Mouse (Mus musculus) heart, postnatal 0 days (tissue): ENCODE data around the gene Ggt7. TPM values are rescaled to one million over a fixed set of nuclear protein-coding genes. Genes with fewer than 3 reads are reported as not detected.
"Not testable (repeated sequence)": the region's sequence is repeated elsewhere in the genome, so short reads cannot be mapped to it uniquely, and the experiment has no call there.

Source experiments
- ATAC-seq: fragments of 200-750 bp; cut with Nextera tagmentation; 2 replicates; pipeline ENCODE4 v1.8.0; 2017; ENCODE audit warnings: low read depth, moderate number of reproducible peaks, moderate library complexity; ENCODE audit not compliant: insufficient read depth
- DNase-seq: peaks from one replicate; pipeline ENCODE4 v3.0.0-alpha.2; 2016; ENCODE audit warnings: low spot score
- H3K27ac ChIP-seq: fragments of 300-500 bp; sonication (generic); 2 replicates; pipeline ENCODE4 v1.5.1; 2014; ENCODE audit warnings: low read depth, mild to moderate bottlenecking
- H3K27me3 ChIP-seq: fragments of 300-500 bp; sonication (generic); 2 replicates; pipeline ENCODE4 v1.6.1; 2014; ENCODE audit warnings: low read length, mixed read lengths; ENCODE audit not compliant: control insufficient read depth, insufficient read depth
- H3K36me3 ChIP-seq: fragments of 300-500 bp; sonication (generic); replicated peaks from 2 replicates; pipeline ENCODE4 v1.6.1; 2014; ENCODE audit warnings: low read length, mixed read lengths; ENCODE audit not compliant: control insufficient read depth, insufficient read depth
- H3K4me1 ChIP-seq: fragments of 300-500 bp; sonication (generic); 2 replicates; pipeline ENCODE4 v1.6.1; 2014; ENCODE audit warnings: antibody characterized with exemption; ENCODE audit not compliant: control insufficient read depth, insufficient read depth
- H3K4me2 ChIP-seq: fragments of 300-500 bp; sonication (generic); 2 replicates; pipeline ENCODE4 v1.6.1; 2014; ENCODE audit warnings: low read depth, mild to moderate bottlenecking, low read length, moderate library complexity
- H3K4me3 ChIP-seq: fragments of 300-500 bp; sonication (generic); 2 replicates; pipeline ENCODE4 v1.5.1; 2014; ENCODE audit warnings: low read depth, low read length
- H3K9ac ChIP-seq: fragments of 300-500 bp; sonication (generic); replicated peaks from 2 replicates; pipeline ENCODE4 v1.6.1; 2014; ENCODE audit warnings: low read depth, low read length, mixed read lengths
- H3K9me3 ChIP-seq: fragments of 300-500 bp; sonication (generic); replicated peaks from 2 replicates; pipeline ENCODE4 v1.6.1; 2016; ENCODE audit warnings: low read length; ENCODE audit not compliant: control insufficient read depth
- CTCF ChIP-seq: IDR thresholded peaks from 2 replicates; pipeline ENCODE4 v1.5.1; 2016; ENCODE audit warnings: antibody characterized with exemption, control low read depth, low read depth
- EP300 ChIP-seq: IDR thresholded peaks from 2 replicates; pipeline ENCODE4 v1.6.1; 2016; ENCODE audit warnings: antibody characterized with exemption, low read depth
- WGBS: fragments of 180-500 bp; shearing (Covaris S2); extraction: QIAGEN DNeasy Blood & Tissue Kit; methylation state at CpG from one replicate; pipeline ENCODE4 v1.1.7; 2014; 5-methylcytosine and 5-hydroxymethylcytosine counted together
- polyA plus RNA-seq: library from polyadenylated mRNA; unstranded; fragments of >200 nt; fragmentation: Nextera tagmentation; extraction: Ambion mirVana; gene quantifications from 2 replicates; pipeline ENCODE4 v1.2.1, GENCODE M21; 2015
- total RNA-seq: library from RNA; depleted of rRNA; stranded (reverse); fragments of >200 nt; gene quantifications from 2 replicates; pipeline ENCODE4 v1.2.3, GENCODE M21; 2014; ENCODE audit warnings: low replicate concordance

The Ggt7 gene
- total and polyA plus RNA-seq, 2 experiments from 2014 or later = 0.98 to 4.7 TPM

GRCm38 (mm10) chr2:155552949-155553354, 34.9 kb upstream of the Ggt7 start:
- 0 out of 2 replicates have a peak, but pooled peaks cover 3% of the 10 kb centered on the region for H3K4me1 ChIP-seq
- no peak overlapping the region for H3K4me2 ChIP-seq
- peak overlapping the region; percentile 55; the same call in 1 of the 2 replicates for H3K27ac ChIP-seq
- H3K9me3 ChIP-seq = no peaks in the 10 kb centered on the region
- H3K27me3 ChIP-seq = no peaks in the 10 kb centered on the region
- ATAC-seq (no peak), DNase-seq (no peak)
- TF ChIP-seq EP300 = no peak
- TF ChIP-seq CTCF = no peak
- no peak overlapping the region for H3K4me3 ChIP-seq
- H3K36me3 ChIP-seq = 0 out of 2 replicates have a peak, but pooled peaks cover 4% of the 10 kb centered on the region
- no peak overlapping the region for H3K9ac ChIP-seq

DNA sequence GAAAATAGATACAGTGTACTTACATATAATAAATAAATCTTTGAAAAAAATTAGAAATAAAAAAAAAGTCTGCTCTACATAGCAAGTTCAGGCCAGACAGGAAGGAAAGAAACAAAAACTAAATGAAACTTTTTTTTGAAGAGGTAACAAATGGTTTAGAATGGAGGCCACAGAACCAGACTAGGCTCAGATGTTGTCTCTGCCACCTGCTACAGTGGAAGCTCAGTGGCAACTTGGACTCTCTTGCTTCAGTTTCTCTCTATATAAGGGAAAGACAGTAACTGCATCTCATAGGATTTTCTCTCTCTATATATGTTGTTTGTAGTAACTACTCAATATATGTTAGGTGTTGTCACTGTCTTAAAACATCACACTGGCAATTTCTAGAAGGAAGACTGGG, 34.3 kb upstream of the Ggt7 start:
- no peak overlapping the region for H3K4me2 ChIP-seq
- TF ChIP-seq CTCF (no peak), EP300 (no peak)

GRCm38 (mm10) chr2:155546955-155547354, 28.9 kb upstream of the Ggt7 start:
- Histone ChIP-seq H3K4me1 (peaks cover 8% of the 10 kb centered on the region; the same call in 1 of the 2 replicates), H3K4me2 (no peak overlapping the region), H3K9me3 (no peaks in the 10 kb centered on the region), H3K36me3 (no peaks in the 10 kb centered on the region), H3K27ac (no peak overlapping the region), H3K27me3 (no peaks in the 10 kb centered on the region), H3K4me3 (no peak overlapping the region), H3K9ac (no peak overlapping the region)
- TF ChIP-seq CTCF (no peak), EP300 (no peak)
- DNase-seq = no peak
- WGBS = 80% methylated on average over 1 of the region's 1 CpGs
- ATAC-seq = no peak

More for the DNA sequence above, 34.3 kb upstream of the Ggt7 start:
- Histone ChIP-seq H3K4me3 (no peak overlapping the region), H3K27ac (no peak overlapping the region; the same call in 1 of the 2 replicates), H3K9me3 (no peaks in the 10 kb centered on the region), H3K36me3 (0 out of 2 replicates have a peak, but pooled peaks cover 4% of the 10 kb centered on the region), H3K4me1 (0 out of 2 replicates have a peak, but pooled peaks cover 4% of the 10 kb centered on the region), H3K9ac (no peak overlapping the region), H3K27me3 (no peaks in the 10 kb centered on the region)
- ATAC-seq (no peak), DNase-seq (no peak)

DNA sequence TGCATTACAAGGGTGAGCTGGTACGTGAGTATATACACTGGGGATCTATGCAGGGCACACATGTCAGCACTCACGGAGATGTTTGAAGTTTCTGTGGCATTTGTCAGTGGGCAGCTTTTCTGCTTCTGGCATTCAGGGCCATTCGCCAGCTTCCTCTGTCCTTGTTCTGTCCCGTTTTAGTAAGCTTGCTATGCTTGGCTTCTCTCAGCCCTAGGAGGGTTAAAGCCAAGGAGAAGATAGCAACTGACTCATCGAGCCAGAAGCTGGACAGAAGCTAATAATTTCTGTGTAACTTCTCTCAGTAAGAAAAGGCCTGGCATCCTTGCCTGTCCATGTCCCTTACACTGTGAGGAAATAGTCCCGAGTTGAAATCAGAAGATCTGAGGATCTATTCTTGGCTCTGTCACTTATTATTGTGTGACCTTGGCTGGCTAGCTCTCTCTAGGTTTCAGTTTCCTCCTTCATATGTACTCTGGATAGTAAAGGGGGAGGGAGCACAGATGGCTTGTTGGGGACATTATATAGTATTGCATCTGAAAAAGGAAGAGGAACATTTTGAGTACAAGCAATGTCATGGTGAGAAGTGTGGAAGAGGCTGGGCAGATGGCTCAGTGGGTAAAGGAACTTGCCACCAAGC, 22.9 kb upstream of the Ggt7 start:
- ATAC-seq = peak; percentile 83
- WGBS = 14% methylated on average over 6 of the region's 6 CpGs
- peak; percentile 83 for DNase-seq
- H3K27me3 ChIP-seq = no peaks in the 10 kb centered on the region
- TF ChIP-seq EP300 (no peak), CTCF (no peak)
- H3K9ac ChIP-seq = peak overlapping the region; percentile 36; the same call in 1 of the 2 replicates
- no peaks in the 10 kb centered on the region for H3K9me3 ChIP-seq
- peak overlapping the region; percentile 98 for H3K27ac ChIP-seq
- H3K4me1 ChIP-seq = peaks cover 17% of the 10 kb centered on the region
- peak overlapping the region; percentile 11; the same call in 1 of the 2 replicates for H3K4me3 ChIP-seq
- H3K36me3 ChIP-seq = no peaks in the 10 kb centered on the region
- H3K4me2 ChIP-seq = peak overlapping the region; percentile 42

GRCm38 (mm10) chr2:155539696-155540095, 21.7 kb upstream of the Ggt7 start:
- no peaks in the 10 kb centered on the region for H3K9me3 ChIP-seq
- no peak for DNase-seq
- TF ChIP-seq CTCF (no peak), EP300 (no peak)
- no peak overlapping the region for H3K4me3 ChIP-seq
- no peak for ATAC-seq
- peak overlapping the region; percentile 98; the same call in 1 of the 2 replicates for H3K27ac ChIP-seq
- no peaks in the 10 kb centered on the region for H3K36me3 ChIP-seq
- peaks cover 17% of the 10 kb centered on the region for H3K4me1 ChIP-seq
- no peak overlapping the region for H3K4me2 ChIP-seq
- no peaks in the 10 kb centered on the region for H3K27me3 ChIP-seq
- H3K9ac ChIP-seq = no peak overlapping the region

DNA sequence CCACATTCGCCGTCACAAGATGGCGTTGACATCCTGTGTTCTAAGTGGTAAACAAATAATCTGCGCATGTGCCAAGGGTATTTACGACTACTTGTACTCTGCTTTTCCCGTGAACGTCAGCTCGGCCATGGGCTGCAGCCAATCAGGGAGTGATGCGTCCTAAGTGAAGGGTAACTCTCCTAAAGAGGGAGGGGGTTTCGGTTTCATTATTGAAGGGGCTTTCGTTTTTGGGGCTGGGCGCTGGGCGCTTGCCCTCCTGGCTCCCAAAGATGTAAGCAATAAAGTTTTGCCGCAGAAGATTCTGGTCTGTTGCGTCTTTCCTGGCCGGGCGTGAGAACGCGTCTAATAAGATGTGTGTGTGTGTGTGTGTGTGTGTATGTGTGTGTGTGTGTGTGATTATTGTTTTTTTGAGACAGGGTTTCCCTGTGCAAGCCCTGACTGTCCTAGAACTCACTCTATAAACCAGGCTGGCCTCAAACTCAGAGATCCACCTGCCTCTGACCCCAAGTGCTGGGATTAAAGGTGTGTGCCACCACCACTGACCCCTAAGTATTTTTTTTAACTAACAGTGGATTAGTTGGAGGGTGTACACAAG, 20.5 kb upstream of the Ggt7 start:
- WGBS = 72% methylated on average over 13 of the region's 19 CpGs
- not testable (repeated sequence) for H3K9ac ChIP-seq, H3K36me3 ChIP-seq, DNase-seq, H3K27ac ChIP-seq, H3K9me3 ChIP-seq, H3K27me3 ChIP-seq
- peaks cover 17% of the 10 kb centered on the region for H3K4me1 ChIP-seq
- 0 out of 2 replicates have a peak overlapping the region, but pooled peaks have one; percentile 18 for H3K4me3 ChIP-seq
- 0 out of 2 replicates have a peak, but pooled peaks have one; percentile 6 for ATAC-seq
- peak overlapping the region; percentile 21; the same call in 1 of the 2 replicates for H3K4me2 ChIP-seq
